Mouse (Mus musculus): ENCODE measurements around the gene Gpr55. TPM values are rescaled to one million over a fixed set of nuclear protein-coding genes. Genes with fewer than 3 reads are reported as not detected.

The Gpr55 gene
- polyA plus RNA-seq, 1 experiment from 2014 or later: not detected

DNA sequence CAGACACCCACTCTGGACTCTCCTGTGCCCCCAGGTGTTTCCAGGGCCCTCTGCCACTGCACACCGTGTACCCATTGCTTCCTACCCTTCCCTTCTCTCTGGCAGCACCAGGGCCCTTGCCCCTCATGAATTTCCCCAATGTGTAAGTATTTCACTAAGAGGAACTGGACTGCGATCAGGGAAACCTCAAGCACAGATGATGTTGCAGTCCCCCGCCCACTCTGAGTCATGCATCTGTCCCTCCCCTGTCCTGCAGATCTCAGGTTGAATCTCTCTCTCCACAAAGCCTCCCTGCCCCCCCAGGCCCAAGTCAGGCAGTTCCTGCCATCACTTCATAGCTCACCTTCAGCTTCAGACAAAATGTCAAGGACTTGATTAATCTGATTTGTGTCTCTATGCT lies 16.9 kb upstream of the Gpr55 start:
- DNase-seq (ENCODE audit: low spot score): no peak
- Histone ChIP-seq H3K9me3 (replicated peaks) (no peaks in the 10 kb centered on the region), H3K27ac (replicated peaks) (no peak overlapping the region), H3K36me3 (no peaks in the 10 kb centered on the region), H3K4me3 (no peak overlapping the region), H3K27me3 (ENCODE audit: low read depth, poor library complexity, severe bottlenecking) (no peaks in the 10 kb centered on the region), H3K4me1 (no peaks in the 10 kb centered on the region)
- 85% methylated on average over 3 of the region's 3 CpGs for WGBS

DNA sequence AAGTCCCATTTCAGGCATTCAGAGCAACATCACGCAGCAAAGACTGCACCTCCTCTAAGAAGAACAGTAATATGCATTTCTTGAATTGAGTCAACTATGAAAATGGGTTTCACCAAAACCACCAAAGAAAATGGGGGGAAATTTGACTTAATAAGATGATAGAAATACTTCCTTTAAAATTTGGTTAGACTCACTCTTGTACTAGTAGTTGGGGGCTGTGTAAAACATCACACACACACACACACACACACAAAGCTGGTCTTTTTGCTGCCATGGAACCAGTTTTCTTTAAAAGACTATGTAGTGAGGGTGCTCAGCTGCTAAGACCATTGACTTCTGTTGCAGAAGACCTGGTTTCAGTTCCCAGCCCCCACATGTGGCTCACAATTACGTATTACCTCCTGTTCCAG lies 12.7 kb upstream of the Gpr55 start:
- no peak overlapping the region for H3K4me3 ChIP-seq
- no peak for DNase-seq (ENCODE audit: low spot score)
- H3K27ac ChIP-seq (replicated peaks): no peak overlapping the region
- 93% methylated on average over 2 of the region's 2 CpGs for WGBS
- no peaks in the 10 kb centered on the region for H3K9me3 ChIP-seq (replicated peaks)
- no peaks in the 10 kb centered on the region for H3K4me1 ChIP-seq
- H3K36me3 ChIP-seq: no peaks in the 10 kb centered on the region
- no peaks in the 10 kb centered on the region for H3K27me3 ChIP-seq (ENCODE audit: low read depth, poor library complexity, severe bottlenecking)

DNA sequence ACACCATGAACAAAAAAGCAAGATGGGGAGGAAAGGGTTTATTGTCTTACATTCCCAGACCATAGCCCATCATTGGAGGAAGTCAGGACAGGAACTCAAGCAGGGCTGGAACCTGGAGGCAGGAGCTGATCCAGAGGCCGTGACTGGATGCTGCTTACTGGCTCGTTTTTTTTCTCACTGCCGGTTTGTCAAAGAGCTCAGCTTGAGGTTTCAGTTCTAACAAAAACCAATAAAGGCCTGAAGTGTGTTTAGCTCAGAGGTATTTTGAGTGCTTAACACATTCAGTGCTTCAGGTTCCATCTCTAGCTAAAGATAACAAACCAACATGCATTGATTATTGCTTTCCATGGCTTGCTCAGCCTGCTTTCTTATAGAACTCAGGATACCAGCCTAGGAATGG lies 11.5 kb upstream of the Gpr55 start:
- Histone ChIP-seq H3K27me3 (ENCODE audit: low read depth, poor library complexity, severe bottlenecking) (no peaks in the 10 kb centered on the region), H3K27ac (replicated peaks) (no peak overlapping the region), H3K4me3 (no peak overlapping the region), H3K9me3 (replicated peaks) (no peaks in the 10 kb centered on the region), H3K4me1 (no peaks in the 10 kb centered on the region), H3K36me3 (no peaks in the 10 kb centered on the region)
- WGBS: 84% methylated on average over 3 of the region's 3 CpGs
- DNase-seq (ENCODE audit: low spot score): no peak

DNA sequence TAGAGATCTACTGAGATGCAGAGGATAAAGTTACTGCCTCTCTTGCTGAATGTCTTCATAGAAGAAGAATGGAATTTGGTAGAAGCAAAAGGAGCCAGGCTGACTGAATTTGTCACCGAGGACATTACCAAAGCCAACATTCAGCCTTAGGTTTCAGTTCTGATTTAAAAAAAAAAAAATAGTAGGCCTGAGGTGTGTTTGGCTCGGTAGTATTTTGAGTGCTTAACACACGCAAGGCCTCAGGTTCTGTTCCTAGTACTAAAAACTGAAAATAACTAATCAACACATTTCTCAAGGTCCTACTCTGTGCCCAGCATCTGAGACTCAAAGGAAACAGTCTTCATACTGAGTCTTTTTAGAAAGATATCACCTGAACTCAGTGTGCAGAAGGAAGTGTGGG lies 10.3 kb upstream of the Gpr55 start:
- no peak for DNase-seq (ENCODE audit: low spot score)
- 95% methylated on average over 3 of the region's 3 CpGs for WGBS

DNA sequence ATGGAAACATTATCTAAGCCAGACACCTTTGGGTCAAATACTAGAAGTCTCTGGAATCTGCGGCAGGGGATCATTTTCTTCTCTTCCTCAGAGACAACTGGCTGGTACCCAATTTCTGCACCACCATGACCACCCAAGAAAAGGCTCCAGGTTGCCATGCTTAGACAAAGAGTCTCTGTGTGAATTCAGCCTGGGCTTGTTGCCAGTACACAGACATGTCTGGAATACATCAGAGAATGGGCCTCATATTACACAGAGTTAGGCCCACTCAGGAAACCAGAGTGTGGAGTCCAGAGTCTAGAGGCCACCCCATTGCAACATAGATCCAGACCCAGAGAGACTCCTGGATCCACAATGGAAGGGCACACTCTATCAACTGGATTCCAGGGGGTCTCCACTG lies 8.7 kb upstream of the Gpr55 start:
- no peaks in the 10 kb centered on the region for H3K36me3 ChIP-seq
- no peaks in the 10 kb centered on the region for H3K4me1 ChIP-seq
- no peaks in the 10 kb centered on the region for H3K9me3 ChIP-seq (replicated peaks)
- WGBS: 93% methylated on average over 1 of the region's 1 CpGs
- no peak overlapping the region for H3K4me3 ChIP-seq
- no peak overlapping the region for H3K27ac ChIP-seq (replicated peaks)
- H3K27me3 ChIP-seq (ENCODE audit: low read depth, poor library complexity, severe bottlenecking): no peaks in the 10 kb centered on the region
- no peak for DNase-seq (ENCODE audit: low spot score)

More for the DNA sequence above, 10.3 kb upstream of the Gpr55 start:
- Histone ChIP-seq H3K4me1 (no peaks in the 10 kb centered on the region), H3K4me3 (no peak overlapping the region), H3K27ac (replicated peaks) (no peak overlapping the region), H3K36me3 (no peaks in the 10 kb centered on the region), H3K27me3 (ENCODE audit: low read depth, poor library complexity, severe bottlenecking) (no peaks in the 10 kb centered on the region), H3K9me3 (replicated peaks) (no peaks in the 10 kb centered on the region)

DNA sequence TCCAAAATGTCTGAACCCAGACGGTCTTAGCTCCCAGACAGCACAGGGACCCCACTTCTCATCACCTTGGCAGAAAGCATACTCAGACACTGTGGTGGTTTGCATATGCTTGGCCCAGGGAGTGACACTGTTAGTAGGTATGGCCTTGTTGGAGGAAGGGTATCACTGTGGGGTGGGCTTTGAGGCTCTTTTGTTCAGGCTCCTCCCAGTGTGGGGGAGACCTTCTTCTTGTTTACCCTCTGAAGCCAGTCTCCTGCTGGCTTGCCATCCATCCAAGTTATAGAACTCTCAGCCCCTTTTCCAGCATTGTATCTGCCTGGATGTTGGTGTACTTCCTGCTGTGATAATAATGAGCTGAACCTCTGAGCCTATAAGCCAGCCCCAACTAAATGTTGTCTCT lies 8.3 kb upstream of the Gpr55 start:
- no peaks in the 10 kb centered on the region for H3K9me3 ChIP-seq (replicated peaks)
- H3K4me3 ChIP-seq: no peak overlapping the region
- no peaks in the 10 kb centered on the region for H3K36me3 ChIP-seq
- H3K27ac ChIP-seq (replicated peaks): no peak overlapping the region
- no peak for DNase-seq (ENCODE audit: low spot score)
- no peaks in the 10 kb centered on the region for H3K27me3 ChIP-seq (ENCODE audit: low read depth, poor library complexity, severe bottlenecking)
- WGBS: 83% methylated on average over 1 of the region's 1 CpGs
- no peaks in the 10 kb centered on the region for H3K4me1 ChIP-seq

DNA sequence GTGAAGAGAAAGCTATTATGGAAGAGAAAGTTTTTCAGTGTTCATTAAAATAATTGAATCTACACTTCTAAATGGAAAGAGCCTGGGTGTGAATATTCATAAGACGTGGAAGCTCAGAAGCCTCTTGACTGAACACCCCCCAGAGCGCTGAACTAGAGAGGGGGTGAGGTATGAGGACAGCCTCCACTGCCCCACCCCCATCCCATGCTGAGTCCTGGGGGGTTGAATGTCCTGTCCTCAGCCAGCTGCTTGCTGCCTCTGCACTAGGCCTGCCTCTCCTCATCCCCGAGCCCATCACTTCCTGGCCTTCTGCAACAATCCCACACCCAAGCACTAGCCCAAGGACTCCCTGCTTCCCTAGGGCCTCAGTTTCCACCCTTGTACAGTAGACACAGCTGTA lies 5.0 kb upstream of the Gpr55 start:
- WGBS: 66% methylated on average over 3 of the region's 3 CpGs
- Histone ChIP-seq H3K27ac (replicated peaks) (no peak overlapping the region), H3K36me3 (no peaks in the 10 kb centered on the region), H3K27me3 (ENCODE audit: low read depth, poor library complexity, severe bottlenecking) (no peaks in the 10 kb centered on the region), H3K4me1 (no peaks in the 10 kb centered on the region), H3K9me3 (replicated peaks) (no peaks in the 10 kb centered on the region), H3K4me3 (no peak overlapping the region)
- no peak for DNase-seq (ENCODE audit: low spot score)

DNA sequence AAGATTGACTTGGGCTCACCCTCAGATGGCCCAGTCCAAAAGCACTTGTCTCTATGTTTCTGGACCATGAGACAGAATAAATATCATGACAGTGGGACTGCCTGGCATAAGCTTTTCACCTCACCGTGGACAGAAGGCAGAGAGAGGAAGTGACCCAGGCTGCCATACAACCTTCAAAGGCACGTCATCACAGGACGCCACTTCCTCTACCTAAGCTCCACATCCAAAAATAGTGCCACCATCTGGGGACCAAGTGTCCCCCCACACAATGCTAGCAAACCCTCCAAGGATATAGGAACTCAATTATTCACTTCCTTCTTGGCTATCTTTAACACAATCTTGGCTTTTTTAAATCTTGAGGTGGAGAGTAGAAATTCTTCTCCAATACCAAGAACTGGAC lies 1.3 kb upstream of the Gpr55 start:
- Histone ChIP-seq H3K27me3 (ENCODE audit: low read depth, poor library complexity, severe bottlenecking) (no peaks in the 10 kb centered on the region), H3K4me1 (peaks cover 9% of the 10 kb centered on the region), H3K36me3 (no peaks in the 10 kb centered on the region), H3K4me3 (no peak overlapping the region), H3K9me3 (replicated peaks) (no peaks in the 10 kb centered on the region), H3K27ac (replicated peaks) (no peak overlapping the region)
- no peak for DNase-seq (ENCODE audit: low spot score)
- WGBS: 84% methylated on average over 3 of the region's 3 CpGs

DNA sequence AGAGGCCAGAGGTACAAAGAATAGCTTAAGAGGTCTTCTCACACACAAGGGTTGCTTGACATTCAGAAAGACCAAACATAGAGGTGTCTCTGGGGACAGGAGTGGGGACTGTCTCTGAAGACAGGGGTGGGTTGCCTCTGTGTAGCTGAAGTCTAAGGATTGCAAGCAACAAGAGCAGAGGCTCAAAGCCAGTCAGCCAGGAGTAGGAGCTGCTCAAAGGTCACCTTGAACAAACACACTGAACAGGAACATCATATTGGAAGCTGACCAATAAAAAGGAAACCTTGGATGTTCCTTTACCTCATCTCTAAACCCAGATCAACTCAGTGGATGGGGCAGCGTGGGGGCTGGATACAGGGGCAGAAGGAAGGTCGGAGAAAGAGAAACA lies 924 bp downstream of the Gpr55 start:
- H3K9me3 ChIP-seq (replicated peaks): no peaks in the 10 kb centered on the region
- no peaks in the 10 kb centered on the region for H3K36me3 ChIP-seq
- DNase-seq (ENCODE audit: low spot score): no peak
- no peak overlapping the region for H3K27ac ChIP-seq (replicated peaks)
- no peak overlapping the region for H3K4me3 ChIP-seq
- 80% methylated on average over 2 of the region's 2 CpGs for WGBS
- no peaks in the 10 kb centered on the region for H3K27me3 ChIP-seq (ENCODE audit: low read depth, poor library complexity, severe bottlenecking)
- peaks cover 9% of the 10 kb centered on the region for H3K4me1 ChIP-seq

DNA sequence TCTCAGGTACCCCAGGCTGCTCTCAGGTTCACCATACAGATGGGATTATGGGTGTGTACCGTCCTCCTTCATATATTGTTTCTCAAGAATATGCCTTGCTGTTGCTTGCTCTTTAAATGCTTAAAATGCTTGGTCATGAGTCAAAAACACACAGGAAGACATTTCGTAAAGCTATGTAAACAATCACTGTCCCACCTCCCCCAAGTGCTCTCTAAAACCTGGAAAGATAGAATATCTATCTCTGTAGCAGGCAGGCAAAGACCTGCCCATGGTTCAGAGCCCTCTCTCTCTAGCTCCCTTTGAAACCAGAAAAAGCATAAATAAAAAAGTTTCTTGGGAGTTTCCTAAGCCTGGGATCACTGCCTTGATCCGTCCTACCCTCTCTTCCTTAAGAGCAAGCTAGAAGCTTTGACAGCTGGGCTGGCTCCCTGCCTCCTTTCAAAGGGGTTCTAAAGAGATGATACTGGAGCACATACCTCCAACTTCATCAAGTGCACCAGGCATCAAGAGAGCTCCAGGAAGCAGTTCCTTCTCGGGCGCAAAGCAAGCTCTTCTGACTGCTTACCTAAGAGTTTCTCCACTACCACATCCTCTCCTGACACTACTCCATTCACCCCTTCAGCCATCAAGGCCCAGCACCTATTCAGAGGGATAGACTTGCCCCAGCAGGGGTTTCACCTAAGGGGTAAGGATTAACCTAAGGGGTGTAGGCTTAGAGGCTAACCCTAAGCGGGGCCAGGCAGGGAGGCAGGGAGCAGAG lies 1.5 kb downstream of the Gpr55 start:
- 64% methylated on average over 6 of the region's 6 CpGs for WGBS
- Histone ChIP-seq H3K9me3 (replicated peaks) (no peaks in the 10 kb centered on the region), H3K27me3 (ENCODE audit: low read depth, poor library complexity, severe bottlenecking) (no peaks in the 10 kb centered on the region), H3K36me3 (no peaks in the 10 kb centered on the region), H3K4me1 (peaks cover 9% of the 10 kb centered on the region), H3K4me3 (no peak overlapping the region), H3K27ac (replicated peaks) (no peak overlapping the region)
- DNase-seq (ENCODE audit: low spot score): no peak

DNA sequence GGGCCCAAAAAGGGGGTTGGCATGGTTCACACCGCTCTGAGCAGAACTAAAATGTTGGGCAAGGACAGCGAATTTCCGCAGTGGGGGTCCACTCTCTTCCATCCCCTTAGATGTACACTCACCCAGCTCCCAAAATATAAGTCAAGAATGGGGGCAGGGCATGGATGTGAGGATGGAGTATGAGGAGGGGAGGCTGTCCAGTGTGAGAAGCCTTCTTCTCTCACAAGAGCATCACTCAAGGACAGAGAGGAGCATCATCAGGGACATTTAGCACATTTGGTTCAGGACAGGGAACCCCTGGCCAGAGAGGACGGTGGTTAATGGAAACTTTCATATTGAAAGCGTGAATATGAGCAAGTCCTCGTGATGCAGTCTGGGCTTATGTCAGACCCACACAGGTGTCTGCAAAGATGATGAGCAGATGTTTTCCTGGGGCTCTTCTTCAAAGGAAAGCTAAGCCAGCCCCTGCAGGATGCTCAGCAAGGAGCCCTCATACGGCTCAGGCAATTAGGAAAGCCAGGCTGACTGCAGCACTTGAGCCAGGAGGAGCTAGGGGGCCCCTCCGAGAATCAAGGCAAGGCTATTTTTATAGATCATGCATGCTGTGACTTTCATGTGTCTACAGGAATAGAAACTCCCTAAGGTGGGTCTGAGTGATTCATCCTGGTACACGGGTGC lies 2.7 kb downstream of the Gpr55 start:
- Histone ChIP-seq H3K27me3 (ENCODE audit: low read depth, poor library complexity, severe bottlenecking) (no peaks in the 10 kb centered on the region), H3K36me3 (no peaks in the 10 kb centered on the region), H3K4me3 (no peak overlapping the region), H3K9me3 (replicated peaks) (no peaks in the 10 kb centered on the region), H3K4me1 (peaks cover 9% of the 10 kb centered on the region), H3K27ac (replicated peaks) (no peak overlapping the region)
- no peak for DNase-seq (ENCODE audit: low spot score)
- 59% methylated on average over 9 of the region's 9 CpGs for WGBS

DNA sequence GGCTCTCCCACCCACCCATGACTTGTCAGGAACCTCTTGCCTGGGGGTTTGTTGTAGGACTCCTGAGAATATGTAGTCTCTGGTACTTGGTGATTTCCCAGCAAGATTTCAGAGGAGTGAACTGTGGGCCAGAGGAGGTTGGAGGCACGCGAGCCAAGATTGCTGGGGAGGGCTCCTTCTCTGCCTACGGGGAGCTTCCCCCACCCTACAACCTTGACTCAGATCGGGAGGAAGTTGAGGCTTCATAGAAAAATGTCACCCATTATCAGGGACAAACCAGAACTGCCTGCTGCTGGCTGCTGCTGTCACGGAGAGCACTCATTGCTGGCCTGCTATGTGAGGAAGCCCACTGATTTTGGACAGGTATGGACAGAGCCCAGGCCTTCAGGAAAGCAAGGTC lies 3.5 kb downstream of the Gpr55 start:
- DNase-seq (ENCODE audit: low spot score): no peak
- Histone ChIP-seq H3K9me3 (replicated peaks) (no peaks in the 10 kb centered on the region), H3K27ac (replicated peaks) (no peak overlapping the region), H3K27me3 (ENCODE audit: low read depth, poor library complexity, severe bottlenecking) (no peaks in the 10 kb centered on the region), H3K4me3 (no peak overlapping the region), H3K36me3 (no peaks in the 10 kb centered on the region), H3K4me1 (peaks cover 9% of the 10 kb centered on the region)
- 88% methylated on average over 5 of the region's 5 CpGs for WGBS

DNA sequence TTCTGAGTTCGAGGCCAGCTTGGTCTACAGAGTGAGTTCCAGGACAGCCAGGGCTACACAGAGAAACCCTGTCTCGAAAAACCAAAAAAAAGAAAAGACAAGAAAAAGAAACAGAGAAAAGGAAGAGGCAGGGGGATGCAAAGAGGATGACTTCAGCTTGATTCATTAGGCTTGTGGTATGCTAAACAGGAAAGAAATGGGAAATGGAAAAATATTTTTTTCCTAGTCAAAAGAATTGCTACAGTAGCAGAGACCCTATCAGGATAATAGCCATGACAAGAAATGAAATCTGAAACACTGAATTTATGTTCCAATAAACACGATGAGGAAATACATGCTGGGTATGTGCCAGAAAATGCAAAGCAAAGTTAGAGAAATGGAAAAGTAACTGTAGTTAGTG lies 5.7 kb downstream of the Gpr55 start:
- 89% methylated on average over 3 of the region's 3 CpGs for WGBS
- Histone ChIP-seq H3K27me3 (ENCODE audit: low read depth, poor library complexity, severe bottlenecking) (no peaks in the 10 kb centered on the region), H3K9me3 (replicated peaks) (no peaks in the 10 kb centered on the region), H3K4me1 (peaks cover 9% of the 10 kb centered on the region), H3K27ac (replicated peaks) (no peak overlapping the region), H3K4me3 (no peak overlapping the region), H3K36me3 (no peaks in the 10 kb centered on the region)
- DNase-seq (ENCODE audit: low spot score): no peak

All from midbrain, embryonic 10.5 days (tissue).